Mouse (Mus musculus) hindbrain, postnatal 0 days (tissue): ENCODE measurements at regions not wholly inside any gene's neighbourhood (a gene's known extent, or its start where the extent isn't known, plus 50 kb on each side); places are given as distances from the start of the nearest gene placed in this dataset.

Source experiments
- ATAC-seq: fragments of 200-750 bp; cut with Nextera tagmentation; 2 replicates; pipeline ENCODE4 v1.8.0; 2017; ENCODE audit warnings: mild to moderate bottlenecking, moderate TSS enrichment, moderate library complexity
- DNase-seq: peaks from one replicate; pipeline ENCODE4 v3.0.0-alpha.2; 2015; ENCODE audit warnings: low spot score
- H3K27ac ChIP-seq: fragments of 300-500 bp; sonication (generic); 2 replicates; pipeline ENCODE4 v1.5.1; 2014; ENCODE audit warnings: mild to moderate bottlenecking
- H3K27me3 ChIP-seq: fragments of 300-500 bp; sonication (generic); 2 replicates; pipeline ENCODE4 v1.6.1; 2014; ENCODE audit warnings: low read length, mixed read lengths; ENCODE audit not compliant: insufficient read depth
- H3K36me3 ChIP-seq: fragments of 300-500 bp; sonication (generic); 2 replicates; pipeline ENCODE4 v1.6.1; 2014; ENCODE audit warnings: low read length, mixed read lengths; ENCODE audit not compliant: insufficient read depth
- H3K4me1 ChIP-seq: fragments of 300-500 bp; sonication (generic); 2 replicates; pipeline ENCODE4 v1.6.1; 2014; ENCODE audit warnings: antibody characterized with exemption, low read length, mixed read lengths; ENCODE audit not compliant: insufficient read depth
- H3K4me2 ChIP-seq: fragments of 300-500 bp; sonication (generic); 2 replicates; pipeline ENCODE4 v1.6.1; 2014; ENCODE audit warnings: low read depth, mild to moderate bottlenecking, low read length, moderate library complexity, mixed read lengths
- H3K4me3 ChIP-seq: fragments of 300-500 bp; sonication (generic); 2 replicates; pipeline ENCODE4 v1.5.1; 2014; ENCODE audit warnings: low read length
- H3K9ac ChIP-seq: fragments of 300-500 bp; sonication (generic); replicated peaks from 2 replicates; pipeline ENCODE4 v1.6.1; 2014; ENCODE audit warnings: mild to moderate bottlenecking, low read length, moderate library complexity, mixed read lengths
- H3K9me3 ChIP-seq: fragments of 300-500 bp; sonication (generic); 2 replicates; pipeline ENCODE4 v1.6.1; 2016; ENCODE audit warnings: low read length, mixed read lengths
- CTCF ChIP-seq: IDR thresholded peaks from 2 replicates; pipeline ENCODE4 v1.5.1; 2016; ENCODE audit warnings: antibody characterized with exemption, control low read depth, low read depth
- WGBS: fragments of 180-500 bp; shearing (Covaris S2); extraction: QIAGEN DNeasy Blood & Tissue Kit; methylation state at CpG from one replicate; pipeline ENCODE4 v1.1.7; 2014; 5-methylcytosine and 5-hydroxymethylcytosine counted together

DNA sequence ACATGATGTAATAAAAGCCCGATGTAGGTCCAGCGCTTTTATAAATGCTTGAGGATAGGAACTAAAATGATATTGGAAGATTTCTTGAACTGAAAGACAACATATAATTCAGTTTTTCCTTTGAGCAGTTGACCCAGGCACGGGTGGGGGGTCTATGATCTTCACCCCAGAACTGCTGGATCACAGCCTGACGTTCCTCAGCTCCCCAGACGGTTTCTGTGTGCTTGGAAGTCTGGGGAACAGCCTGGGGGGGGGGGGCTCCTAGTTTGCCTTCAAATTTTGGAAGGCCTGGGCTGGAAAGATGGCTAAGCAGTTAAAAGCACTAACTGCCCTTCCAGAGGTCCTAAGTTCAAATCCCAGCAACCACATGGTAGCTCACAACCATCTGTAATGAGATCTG lies 96.3 kb upstream of the Oxgr1 start:
- no peaks in the 10 kb centered on the region for H3K9me3 ChIP-seq
- no peaks in the 10 kb centered on the region for H3K36me3 ChIP-seq
- TF ChIP-seq CTCF, result no peak
- H3K27me3 ChIP-seq, result no peaks in the 10 kb centered on the region
- 63% methylated on average over 5 of the region's 5 CpGs for WGBS
- no peak overlapping the region for H3K27ac ChIP-seq
- H3K9ac ChIP-seq, result no peak overlapping the region
- H3K4me2 ChIP-seq, result peak overlapping the region; percentile 44; the same call in 1 of the 2 replicates
- no peak for ATAC-seq
- no peak overlapping the region for H3K4me3 ChIP-seq
- no peaks in the 10 kb centered on the region for H3K4me1 ChIP-seq
- DNase-seq, result no peak

DNA sequence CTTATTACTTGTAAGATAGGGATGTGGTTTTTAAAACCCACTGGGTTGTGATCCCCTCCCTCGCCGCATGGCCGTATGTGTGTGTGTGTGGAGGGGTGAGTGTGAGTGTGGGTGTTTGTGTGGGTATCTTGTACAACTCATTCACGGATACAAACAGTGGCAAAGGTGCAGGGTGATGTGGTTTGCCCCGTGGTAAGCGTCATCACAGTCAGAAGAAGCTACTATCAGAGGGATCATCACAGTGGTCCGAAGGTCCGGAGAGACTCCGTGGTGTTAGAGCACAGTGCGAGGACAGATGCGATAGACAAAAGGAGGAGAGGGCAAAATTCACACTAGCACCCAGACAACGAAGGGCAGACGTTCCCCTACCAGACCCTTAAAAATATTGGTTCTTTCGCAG lies 97.0 kb upstream of the Oxgr1 start:
- Histone ChIP-seq H3K9me3 (no peaks in the 10 kb centered on the region), H3K9ac (no peak overlapping the region), H3K4me3 (no peak overlapping the region), H3K4me2 (no peak overlapping the region), H3K27me3 (no peaks in the 10 kb centered on the region), H3K36me3 (no peaks in the 10 kb centered on the region), H3K27ac (no peak overlapping the region), H3K4me1 (no peaks in the 10 kb centered on the region)
- 84% methylated on average over 14 of the region's 14 CpGs for WGBS
- no peak for TF ChIP-seq CTCF
- no peak for ATAC-seq
- no peak for DNase-seq

DNA sequence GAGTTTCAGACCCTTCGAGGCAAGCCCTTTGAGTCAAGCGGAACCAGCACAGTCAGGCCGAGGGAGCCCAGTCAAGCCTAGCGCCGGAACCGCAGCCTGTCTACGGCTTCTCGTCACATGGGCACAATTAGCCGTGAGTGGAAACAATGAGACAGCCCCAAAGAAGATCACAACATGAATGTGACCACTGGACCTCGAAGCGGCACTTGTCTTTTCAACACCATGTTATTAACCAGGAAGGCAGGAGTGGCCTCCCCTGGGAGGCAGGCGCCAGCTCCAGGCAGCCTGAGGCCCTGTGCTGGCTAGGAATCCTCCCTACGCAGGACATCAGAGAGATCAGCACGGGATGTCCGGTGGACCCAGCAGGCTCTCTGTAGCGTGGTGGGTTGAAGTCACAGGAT lies 97.4 kb upstream of the Oxgr1 start:
- Histone ChIP-seq H3K27me3 (no peaks in the 10 kb centered on the region), H3K9ac (no peak overlapping the region), H3K9me3 (no peaks in the 10 kb centered on the region), H3K4me3 (no peak overlapping the region), H3K4me1 (no peaks in the 10 kb centered on the region), H3K27ac (no peak overlapping the region), H3K4me2 (no peak overlapping the region), H3K36me3 (no peaks in the 10 kb centered on the region)
- DNase-seq, result no peak
- TF ChIP-seq CTCF, result no peak
- WGBS, result 46% methylated on average over 16 of the region's 16 CpGs
- ATAC-seq, result no peak

DNA sequence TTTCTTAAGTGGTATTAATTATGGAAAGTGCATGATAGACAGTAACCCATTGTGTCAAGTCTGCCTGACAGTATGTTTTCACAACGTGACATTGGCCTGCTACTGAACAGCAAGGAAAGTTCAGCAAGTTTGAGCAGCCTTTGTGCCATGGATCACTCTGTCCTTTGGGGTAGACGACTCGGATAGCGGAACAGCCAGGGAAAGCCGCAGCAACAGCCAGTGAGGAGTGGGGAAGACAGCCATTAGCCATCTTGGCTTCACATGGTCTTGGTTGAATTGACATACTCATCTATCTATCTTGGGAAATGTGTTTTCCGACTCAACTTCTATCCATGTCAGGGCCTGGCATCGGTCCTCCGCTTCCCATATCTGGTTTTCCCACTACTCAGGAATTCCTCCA lies 98.0 kb upstream of the Oxgr1 start:
- no peak for TF ChIP-seq CTCF
- no peaks in the 10 kb centered on the region for H3K36me3 ChIP-seq
- H3K9ac ChIP-seq, result no peak overlapping the region
- ATAC-seq (no peak), DNase-seq (no peak)
- H3K4me1 ChIP-seq, result no peaks in the 10 kb centered on the region
- no peak overlapping the region for H3K4me3 ChIP-seq
- H3K4me2 ChIP-seq, result no peak overlapping the region
- no peaks in the 10 kb centered on the region for H3K27me3 ChIP-seq
- no peak overlapping the region for H3K27ac ChIP-seq
- no peaks in the 10 kb centered on the region for H3K9me3 ChIP-seq
- WGBS, result 87% methylated on average over 8 of the region's 8 CpGs

DNA sequence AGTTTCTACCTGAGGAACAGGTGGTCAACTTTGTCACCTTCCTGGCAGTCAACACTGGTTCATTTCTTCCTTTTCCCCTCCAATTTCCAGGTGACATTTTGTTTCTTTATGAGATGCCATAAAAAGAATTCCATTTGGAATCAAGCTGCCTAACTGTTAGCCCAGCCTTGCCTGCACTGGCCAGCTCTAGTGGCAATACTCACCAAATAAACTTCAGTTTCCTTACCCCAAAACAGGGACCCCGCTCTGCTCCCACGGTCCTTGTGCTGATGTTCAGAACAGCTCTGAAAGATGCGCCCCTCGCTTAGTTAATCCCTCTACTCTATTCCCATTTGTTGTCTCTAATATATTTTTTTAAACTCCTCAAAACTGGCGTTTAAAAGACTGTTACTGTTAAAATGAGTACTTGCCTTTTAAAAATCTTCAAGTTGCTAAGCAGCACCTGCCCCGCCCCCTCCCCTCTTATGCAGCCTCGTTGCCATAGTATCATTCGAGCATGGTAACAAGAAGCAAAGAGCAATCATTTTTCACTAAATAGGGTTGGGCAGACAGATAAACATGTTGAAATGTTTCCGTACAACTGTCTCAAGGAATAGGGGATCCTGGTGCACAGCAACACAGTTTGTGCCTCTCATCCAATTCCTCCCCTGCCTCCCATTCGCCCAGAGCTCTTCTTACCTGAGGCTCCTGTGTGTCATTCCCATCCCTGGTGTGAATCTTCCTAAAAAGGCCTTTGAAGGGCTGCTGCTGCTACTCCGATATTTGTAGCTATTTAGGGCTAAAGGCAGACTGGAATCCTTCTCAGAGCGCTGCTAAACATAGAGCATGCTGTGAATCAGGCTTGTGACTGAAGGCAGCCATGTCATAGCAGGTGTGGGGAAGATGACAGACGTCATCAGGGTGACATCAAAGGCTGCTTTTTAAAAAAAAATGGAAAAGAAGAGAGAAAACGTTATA lies 98.8 kb upstream of the Oxgr1 start:
- H3K9me3 ChIP-seq, result no peaks in the 10 kb centered on the region
- DNase-seq, result peak; percentile 67
- H3K27ac ChIP-seq, result 0 out of 2 replicates have a peak overlapping the region, but pooled peaks have one; percentile 33
- H3K27me3 ChIP-seq, result no peaks in the 10 kb centered on the region
- 55% methylated on average over 14 of the region's 14 CpGs for WGBS
- H3K9ac ChIP-seq, result no peak overlapping the region
- no peak overlapping the region for H3K4me3 ChIP-seq
- ATAC-seq, result no peak
- H3K4me1 ChIP-seq, result no peaks in the 10 kb centered on the region
- H3K36me3 ChIP-seq, result no peaks in the 10 kb centered on the region
- H3K4me2 ChIP-seq, result no peak overlapping the region
- no peak for TF ChIP-seq CTCF

DNA sequence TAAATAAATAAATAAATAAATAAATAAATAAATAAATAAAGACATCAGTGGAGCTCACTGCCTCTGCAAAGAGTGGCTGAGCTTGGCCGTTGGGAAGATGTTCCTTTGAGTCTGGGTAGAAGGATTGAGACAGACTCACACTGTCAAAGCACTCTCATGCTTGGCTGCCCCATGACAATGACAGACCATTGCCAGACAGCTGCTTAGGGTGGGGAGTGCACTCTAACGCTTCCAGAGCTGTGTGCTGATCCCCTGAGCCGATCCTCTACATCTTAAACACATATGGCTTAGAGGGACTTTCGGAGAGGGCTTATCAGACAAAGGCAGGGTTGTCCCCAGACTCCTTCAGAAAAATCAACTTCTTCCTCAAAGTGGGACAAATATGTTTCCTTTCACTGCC lies 100.0 kb upstream of the Oxgr1 start:
- H3K9ac ChIP-seq, result no peak overlapping the region
- no peak for DNase-seq
- ATAC-seq, result peak; percentile 46; the same call in 1 of the 2 replicates
- H3K27me3 ChIP-seq, result no peaks in the 10 kb centered on the region
- no peaks in the 10 kb centered on the region for H3K36me3 ChIP-seq
- H3K9me3 ChIP-seq, result no peaks in the 10 kb centered on the region
- no peak overlapping the region for H3K4me2 ChIP-seq
- no peak overlapping the region for H3K27ac ChIP-seq
- H3K4me3 ChIP-seq, result no peak overlapping the region
- WGBS, result 19% methylated on average over 4 of the region's 4 CpGs
- TF ChIP-seq CTCF, result no peak
- no peaks in the 10 kb centered on the region for H3K4me1 ChIP-seq

DNA sequence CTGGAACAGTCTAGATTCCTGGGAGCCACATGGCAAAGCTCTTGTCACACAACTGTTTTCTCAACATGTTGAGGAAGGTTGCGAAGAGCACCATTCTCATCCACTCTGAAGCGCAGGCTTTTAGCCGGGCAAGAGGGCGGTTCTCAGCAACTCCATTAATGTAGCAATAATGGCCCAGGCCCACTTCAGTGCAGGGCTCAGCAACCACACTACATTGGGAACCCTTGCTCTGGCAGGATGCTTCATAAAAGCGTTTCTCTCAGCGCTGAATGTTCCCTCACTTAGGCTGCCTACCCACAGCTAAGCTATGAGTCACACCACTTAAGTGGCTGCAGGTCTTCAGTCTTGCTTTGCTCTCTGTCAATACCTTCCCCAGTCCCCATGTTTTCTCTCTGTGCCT lies 102.2 kb upstream of the Oxgr1 start:
- Histone ChIP-seq H3K4me1 (no peaks in the 10 kb centered on the region), H3K27ac (no peak overlapping the region), H3K4me2 (no peak overlapping the region), H3K36me3 (no peaks in the 10 kb centered on the region), H3K27me3 (no peaks in the 10 kb centered on the region), H3K9ac (no peak overlapping the region), H3K9me3 (no peaks in the 10 kb centered on the region), H3K4me3 (no peak overlapping the region)
- no peak for ATAC-seq
- TF ChIP-seq CTCF, result no peak
- WGBS, result 92% methylated on average over 6 of the region's 6 CpGs
- DNase-seq, result no peak
